Mouse (Mus musculus) spleen, embryonic (tissue): ENCODE results near the gene Tenm3.

ENCODE experiments used
- CTCF ChIA-PET: fragments of 350-600 bp; sonication (Branson Sonifier 250); formaldehyde crosslinking; loops from one replicate; lab custom pipeline; 2022; lab: Charles Lee

The Tenm3 gene

DNA sequence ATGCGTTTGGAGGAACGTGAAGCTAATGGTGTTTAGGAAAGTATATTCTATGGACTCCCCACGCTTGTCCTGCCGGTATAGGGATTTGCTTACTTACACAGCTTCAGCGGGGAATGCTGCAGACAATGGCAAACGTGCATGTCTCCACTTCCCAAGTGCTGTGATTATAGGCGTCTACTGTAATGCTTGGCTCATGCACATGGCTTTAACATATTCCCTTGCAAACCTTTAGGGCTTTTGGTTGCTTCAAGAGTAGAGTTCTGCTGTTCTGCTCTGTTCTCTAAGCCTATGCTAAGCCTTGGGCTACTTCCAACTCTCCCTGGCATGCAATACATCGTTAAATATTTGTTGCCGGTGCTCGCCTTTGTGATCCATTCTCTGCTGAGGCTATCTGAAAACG is 102.8 kb downstream of the Tenm3 start:
- CTCF ChIA-PET: no interaction called here

DNA sequence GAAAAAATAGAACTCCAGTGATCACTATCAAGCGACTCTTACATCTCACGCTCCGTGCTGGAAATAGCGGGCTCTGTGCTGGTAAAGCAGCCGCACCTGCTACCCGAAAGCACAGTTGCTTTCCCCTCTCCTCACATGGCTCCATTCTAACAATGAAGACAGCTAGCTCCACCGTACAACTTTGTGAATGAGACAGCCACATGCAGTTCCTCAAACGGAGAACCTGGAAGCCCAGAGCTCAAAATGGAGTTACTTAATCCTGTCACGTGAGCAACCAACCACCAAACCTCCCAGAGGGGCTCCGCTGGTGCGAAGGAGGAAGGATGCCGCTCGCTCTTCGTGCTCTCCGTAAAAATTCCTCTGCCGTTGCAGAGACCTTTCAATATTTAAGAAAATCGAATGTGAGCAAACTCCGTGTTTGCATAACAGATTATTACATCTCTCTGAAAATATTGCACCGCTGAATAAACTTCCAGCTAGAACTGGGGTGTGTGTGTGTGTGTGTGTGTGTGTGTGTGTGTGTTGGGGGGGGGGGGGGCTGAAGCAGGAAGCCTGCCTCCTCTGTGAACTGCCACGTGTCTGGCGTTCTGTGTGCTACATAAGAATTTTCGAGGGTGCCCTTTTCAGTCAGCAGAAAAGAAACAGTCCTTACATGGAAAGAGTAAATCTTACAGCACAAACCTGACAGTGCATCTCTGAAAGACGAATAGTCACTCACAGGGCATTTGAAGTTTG is 103.4 kb downstream of the Tenm3 start:
- CTCF ChIA-PET: no interaction called here

DNA sequence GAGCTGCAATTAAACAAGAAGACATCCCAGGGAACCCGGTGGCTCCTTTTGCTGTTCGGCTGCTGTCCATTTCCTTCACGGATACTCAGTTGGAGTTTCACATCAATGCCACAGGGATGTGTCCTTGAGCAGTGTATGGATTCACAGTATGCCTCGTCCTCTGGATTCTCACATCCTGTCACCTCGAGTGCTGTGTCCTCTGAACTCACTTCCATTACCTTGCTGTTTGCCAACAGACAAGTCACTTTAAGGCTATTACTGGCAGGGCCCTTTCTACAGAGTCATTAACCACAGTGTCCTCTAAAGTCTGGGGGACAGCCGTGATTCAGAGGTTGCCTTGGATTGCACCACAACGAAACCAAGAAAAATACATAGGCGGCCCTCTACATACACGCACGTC is 110.0 kb downstream of the Tenm3 start:
- CTCF ChIA-PET: no interaction called here

DNA sequence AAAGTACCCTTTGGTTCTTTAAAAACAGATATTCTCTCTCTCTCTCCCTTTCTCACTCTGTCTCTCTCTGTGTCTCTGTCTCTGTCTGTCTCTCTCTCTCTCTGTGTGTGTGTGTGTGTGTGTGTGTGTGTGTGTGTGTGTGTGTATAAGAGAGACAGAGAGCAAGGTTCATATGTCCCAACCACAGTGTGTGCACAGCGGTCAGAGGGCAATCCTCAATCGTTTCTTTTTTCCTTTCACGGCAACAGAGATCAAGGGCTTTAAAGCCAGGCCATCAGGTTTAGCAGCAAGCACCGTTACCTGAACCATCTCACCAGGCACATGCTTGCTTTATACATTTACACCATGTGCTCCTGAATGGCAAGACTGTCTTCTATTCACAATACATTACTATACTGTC is 110.7 kb downstream of the Tenm3 start:
- CTCF ChIA-PET: no interaction called here

DNA sequence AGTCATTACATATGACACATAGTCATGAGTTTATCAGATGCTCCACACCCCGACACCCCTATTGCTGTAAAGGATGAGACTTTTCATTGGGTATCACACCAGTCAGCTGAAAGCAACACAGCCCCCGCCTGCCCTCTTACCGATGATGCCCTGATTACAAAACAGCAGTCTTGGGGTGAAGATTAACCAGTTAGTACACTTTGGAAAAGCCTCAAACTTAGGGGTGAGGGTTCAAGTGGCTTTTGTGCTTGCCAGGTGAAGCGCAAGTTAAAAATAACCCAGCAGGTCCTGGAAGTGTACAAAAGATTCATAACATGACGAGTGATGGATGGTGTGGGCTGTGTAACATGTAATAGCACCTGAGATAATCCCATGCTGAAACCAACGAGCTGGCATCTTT is 113.0 kb downstream of the Tenm3 start:
- CTCF ChIA-PET: no interaction called here

DNA sequence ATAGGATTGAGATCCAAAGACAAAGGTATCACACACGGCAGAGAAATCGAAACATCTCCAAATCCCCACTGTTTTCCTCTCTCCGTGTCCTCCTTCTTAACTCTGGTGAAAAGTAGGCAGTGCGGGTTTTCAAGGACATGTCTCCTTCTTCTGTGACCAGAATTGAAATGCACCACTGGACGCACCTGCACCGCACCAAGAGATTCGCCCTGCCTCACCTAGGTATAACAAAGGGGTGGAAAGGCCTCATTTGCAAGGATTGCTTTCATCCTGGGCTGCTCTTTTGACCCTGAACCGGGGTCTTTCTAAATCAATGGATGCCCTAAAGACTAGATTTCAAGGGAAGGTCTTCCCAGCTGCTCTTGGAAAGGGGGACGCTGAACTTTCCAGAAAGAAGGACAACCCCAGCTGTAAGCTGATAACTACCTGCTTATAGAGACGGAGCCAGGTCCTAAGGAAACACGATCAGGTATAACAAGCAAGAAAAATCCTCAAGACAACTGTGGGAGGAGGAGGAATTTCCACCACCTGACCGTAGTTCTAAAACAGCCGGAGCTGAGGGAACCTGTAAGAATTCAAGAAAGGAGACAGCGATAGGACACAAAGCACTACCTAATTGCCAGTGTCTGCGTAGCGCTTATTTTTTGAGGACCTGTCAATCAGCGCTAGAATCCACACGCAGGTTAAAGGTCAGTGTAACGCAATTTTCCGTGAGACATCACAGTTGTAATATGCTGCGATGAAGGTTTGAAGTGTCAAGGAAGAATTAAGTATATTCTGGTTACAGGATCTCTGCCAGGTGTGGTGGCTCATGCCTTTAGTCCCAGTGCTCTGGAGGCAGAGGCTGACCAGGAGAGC is 114.7 kb downstream of the Tenm3 start:
- CTCF ChIA-PET: no interaction called here

DNA sequence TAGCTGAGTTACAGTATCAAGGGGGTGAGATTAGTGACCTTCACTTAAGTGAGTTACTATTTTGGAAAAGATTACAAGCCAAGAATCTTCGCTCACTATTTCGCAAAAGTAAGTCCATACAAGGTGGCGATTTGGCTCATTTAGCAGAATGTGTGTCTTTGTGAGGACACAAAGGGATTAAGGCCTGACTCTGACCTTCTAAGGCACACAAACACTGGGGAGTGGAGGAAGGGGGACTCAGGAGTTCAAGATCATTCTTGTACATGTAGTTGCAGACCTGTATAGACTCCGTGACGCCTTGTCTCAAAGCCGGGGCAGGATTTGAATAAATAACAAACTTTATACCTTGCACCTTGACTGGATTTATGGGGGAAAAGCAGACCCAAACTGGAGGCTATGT is 115.7 kb downstream of the Tenm3 start:
- CTCF ChIA-PET: no interaction called here

DNA sequence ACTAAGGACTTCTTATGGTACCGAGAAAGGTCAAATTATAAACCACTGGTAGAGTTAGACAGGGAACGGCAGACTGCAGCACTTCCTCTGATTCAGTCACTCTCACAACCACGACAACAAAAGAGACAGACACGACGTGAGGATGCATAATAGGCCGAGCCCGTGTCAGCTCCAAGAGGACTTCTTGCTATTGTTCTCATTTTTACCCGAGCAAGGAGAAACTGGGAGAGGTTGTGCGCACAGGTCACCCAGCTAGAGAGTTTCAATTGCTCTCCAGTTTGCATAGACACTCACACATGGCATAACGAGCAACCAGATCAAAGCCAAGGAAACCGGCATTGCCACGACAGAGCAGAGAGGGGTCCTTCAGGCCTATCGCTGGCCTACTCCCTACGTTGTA is 121.0 kb downstream of the Tenm3 start:
- CTCF ChIA-PET: no interaction called here

DNA sequence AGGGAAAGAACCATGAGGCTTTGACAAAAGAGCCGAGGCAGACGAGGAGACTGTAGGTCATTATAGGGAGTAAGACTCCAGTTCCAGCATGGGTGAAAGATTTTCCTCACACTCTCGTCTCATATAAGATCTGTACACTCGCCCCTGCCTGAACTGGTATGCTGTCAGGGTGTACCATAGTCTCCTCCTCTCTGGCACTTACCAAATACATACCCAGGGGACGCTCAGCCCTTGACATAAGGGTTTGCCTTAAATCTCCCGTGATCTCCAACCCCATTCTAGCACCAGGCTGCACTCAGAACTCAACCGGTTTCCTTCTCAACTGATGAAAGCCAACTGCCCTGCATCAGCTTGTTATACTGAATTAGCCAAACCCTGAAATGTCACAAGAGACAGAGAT is 121.4 kb downstream of the Tenm3 start:
- CTCF ChIA-PET: no interaction called here

DNA sequence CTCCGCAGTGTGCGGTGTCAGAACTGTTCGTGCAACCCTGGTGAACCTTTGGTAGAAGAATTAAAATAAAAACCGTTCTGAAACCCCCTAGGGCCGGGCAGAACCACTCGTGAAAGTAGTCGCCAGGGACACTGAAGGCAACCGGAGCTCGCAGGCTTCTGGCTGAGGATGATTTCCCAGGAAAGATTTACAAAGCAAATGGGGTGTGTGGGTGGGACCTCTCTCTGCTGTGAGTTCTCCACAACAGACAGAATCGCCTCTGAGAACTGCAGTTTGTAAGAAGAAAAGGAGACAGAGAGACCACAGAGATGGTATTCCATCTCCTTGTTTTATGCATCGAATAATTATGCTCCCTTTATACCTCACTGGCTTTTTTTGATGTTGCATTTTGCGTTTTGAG is 122.4 kb downstream of the Tenm3 start:
- CTCF ChIA-PET: no interaction called here

DNA sequence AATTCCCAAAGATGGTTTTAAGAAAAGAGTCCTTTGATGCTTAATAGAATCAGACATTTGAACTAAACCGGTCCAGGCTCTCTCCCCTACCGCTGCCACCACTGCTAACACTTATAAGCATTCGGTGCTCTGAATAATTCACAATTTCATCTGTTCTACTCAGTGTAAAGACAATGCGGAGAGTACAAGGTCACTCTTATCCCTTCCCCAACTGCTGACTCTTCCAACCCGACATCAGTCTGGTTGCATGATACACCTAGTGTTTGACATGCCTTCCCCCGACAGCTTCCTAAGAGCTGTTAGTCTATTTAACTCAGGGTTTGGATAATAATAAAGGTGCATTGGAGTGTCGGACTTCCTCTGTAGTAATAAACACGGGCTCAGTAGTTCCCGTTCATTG is 128.1 kb downstream of the Tenm3 start:
- CTCF ChIA-PET: interaction anchor here (0.6 kb wide), 1 partner anchor 61 kb away, joined by 3 read pairs; no protein-coding TSS in a partner anchor

DNA sequence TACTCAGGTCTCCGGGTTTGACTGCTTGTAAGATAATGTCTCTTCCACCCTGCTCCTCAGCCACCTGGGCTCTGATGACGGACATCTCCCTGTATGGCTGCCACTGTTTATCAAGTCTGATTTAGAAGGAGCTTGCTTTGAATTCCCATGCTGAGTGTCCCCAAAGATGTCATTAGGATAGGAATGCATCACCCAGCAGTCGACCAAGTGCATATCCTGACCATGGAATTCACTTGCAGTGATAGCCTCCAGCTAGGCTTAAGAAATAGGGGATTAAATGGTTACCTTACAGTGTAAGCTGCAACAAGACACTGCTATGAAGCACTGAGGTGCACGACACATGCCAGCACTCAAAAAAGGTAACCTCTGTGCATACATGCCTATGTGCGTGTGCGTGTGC is 137.1 kb downstream of the Tenm3 start:
- CTCF ChIA-PET: no interaction called here

DNA sequence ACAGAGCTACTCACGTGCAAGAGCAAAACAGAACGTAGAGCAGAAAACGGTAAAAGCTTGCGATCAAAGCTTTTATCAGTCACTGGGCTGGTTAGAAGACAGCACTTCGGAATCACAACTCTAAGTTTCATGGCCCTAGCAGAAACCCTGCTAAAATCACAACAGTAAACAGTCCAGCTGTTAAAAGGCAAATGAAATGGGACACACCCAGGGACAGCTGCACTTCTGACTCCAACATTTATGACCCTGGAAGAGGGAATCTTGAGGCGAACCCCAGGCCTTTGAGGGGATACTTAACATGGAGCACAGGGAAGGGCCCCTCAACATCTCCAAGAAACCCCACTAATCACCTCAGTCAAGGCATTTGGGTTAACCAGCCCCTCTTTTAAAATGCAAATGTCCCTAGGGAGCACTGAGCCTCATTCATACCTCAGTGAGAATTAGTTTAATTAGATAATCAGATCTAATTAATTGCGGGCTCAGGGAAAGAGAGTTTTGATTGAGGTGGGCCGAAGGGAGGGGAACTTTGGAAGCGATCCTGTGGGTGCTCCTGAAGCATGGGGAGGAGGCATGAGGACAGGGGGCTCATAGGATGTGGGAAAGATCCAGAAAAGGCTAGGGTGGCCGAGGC is 138.8 kb downstream of the Tenm3 start:
- CTCF ChIA-PET: interaction anchor here (0.7 kb wide), 1 partner anchor 914 kb away, joined by 10 read pairs; no protein-coding TSS in a partner anchor

DNA sequence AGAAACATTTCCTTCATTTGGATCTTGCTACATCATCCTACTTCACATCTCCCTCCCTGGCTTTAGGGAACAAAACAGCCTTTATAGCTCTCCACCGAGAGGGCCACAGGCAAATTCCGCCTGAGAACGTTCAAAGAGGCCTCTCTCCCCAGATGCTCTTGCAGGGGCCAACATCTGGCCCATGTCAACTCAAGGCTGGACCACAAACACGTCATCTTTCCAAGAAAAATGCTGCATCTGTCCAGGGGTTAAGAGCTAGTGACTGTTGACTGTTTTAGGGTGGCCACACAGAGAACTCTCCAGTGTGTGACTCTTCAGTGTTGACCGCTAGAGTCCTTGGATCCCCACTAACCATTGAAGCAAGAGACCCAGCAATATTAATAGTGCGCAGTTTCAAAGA is 139.3 kb downstream of the Tenm3 start:
- CTCF ChIA-PET: no interaction called here

DNA sequence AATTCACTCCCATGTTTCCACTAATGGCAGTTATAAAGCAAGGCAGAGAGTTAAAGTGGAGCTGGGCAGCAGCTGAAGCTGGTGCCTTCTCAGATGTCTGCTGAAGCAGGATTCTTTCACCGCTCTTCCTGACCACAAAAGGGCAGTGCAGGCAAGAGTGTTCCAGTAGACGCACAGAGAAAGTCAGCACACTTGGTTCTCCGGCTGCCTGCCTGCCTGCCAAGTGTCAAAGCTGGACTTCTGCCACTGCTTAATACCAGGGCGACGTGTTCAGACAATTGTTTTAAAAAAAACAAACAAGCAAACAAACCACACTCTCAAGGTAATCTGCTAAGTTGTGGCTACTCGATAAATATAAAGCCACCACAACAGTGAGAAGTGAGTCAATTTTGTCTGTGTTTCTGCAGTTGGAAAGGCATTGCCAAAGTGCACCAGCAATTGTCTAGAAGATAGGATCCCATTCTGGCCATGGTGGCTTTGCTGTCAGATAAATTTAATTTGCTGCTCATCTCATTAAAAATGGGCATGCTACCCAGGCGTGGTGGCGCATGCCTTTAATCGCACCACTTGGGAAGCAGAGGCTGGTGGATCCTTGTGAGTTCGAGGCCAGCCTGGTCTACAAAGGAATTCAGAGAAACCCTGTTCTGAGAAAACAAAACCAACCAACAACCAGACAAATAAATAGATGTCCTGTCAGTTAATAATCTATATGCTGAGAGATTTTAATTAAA is 152.9 kb downstream of the Tenm3 start:
- CTCF ChIA-PET: no interaction called here

DNA sequence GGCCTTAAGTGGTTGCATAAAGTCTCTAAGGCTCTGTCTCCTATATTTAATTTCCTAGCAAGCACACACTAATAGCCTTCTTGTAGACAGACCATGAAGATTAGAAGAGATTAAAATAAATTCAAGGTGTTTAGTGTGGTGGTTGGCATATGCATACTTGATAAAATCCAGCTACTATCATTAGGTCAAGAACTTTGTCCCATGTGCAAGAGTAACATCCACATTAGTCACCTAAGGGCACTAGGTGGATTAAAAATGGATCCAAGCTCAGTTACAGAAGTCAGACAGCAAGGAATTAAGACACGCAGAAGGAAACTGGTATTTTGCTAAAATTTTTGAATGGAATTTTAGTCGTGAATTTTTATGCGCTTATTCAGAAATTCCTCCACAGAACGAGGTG is 155.0 kb downstream of the Tenm3 start:
- CTCF ChIA-PET: no interaction called here

DNA sequence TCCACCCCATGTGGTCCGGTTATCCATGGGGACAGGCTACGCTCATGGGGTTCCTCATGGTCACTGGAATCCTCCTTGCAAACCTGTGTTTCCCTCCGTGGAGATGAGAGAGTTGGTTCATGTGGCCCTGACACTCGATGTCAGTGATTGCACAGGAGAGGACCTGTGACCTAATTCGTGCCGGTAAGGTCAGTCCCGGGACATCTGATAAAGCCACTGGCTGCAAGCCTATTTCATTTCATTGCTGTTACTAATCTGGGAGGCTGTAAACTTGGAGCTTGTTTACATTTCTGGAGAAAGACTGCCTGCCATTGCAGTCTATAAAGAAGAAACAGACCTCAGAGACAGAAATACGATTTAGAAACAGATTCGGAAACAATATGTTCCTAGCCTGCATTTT is 155.6 kb downstream of the Tenm3 start:
- CTCF ChIA-PET: no interaction called here

DNA sequence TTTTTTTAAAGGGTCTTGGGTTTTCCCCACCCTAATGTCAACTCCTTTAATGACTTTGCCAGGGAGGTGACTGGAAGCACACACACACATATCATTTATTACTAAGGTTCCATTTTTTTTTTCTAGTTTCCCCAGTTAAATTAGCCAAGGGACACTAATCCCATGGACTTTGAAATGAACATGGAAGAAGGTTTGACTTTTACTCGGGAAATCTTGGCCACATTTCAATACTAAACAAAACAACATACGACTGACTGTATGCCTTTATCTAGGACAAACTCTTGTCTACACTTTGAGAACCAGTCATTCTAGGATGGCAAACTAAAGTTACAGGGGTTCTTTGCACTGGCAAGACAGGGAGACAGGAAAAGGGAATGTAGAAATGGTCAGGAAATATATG is 170.3 kb downstream of the Tenm3 start:
- CTCF ChIA-PET: no interaction called here

DNA sequence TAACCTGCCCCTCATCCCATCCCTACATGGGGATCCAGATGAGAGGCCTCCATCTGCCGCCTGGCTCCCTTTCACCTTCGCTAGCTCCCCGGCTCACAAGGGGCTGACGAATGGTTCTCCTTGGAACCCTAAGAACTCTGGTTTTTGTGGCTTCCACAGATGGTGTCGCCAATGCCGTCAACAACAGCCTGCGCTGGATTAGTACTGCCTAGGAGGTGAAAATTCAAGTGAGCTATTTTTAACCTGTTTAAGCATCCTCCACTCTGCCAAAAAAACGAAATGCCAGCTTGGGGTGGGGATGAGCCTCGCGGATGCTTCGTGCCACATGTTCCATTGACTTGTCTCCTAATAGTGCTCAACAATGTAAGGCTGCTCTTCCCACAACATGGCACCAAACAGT is 171.3 kb downstream of the Tenm3 start:
- CTCF ChIA-PET: no interaction called here

DNA sequence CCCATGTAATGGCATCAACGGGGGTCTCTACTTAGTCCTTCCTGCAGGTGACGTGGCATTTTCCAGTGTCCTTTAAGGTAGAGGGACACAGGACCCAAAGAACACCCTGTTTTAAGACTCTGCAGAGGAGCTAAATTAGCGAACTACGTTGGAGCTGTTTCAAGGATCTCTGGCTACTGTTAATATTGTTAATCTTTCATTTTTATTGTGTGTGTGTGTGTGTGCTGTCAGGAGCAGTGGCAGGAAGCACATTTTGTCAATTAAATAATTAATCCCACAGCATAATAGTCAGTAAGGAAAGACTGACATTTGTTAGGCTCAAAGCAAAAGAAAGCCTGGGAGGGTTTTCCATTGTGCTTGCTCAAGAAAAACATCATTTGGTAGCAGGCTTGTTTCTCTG is 172.4 kb downstream of the Tenm3 start:
- CTCF ChIA-PET: no interaction called here

DNA sequence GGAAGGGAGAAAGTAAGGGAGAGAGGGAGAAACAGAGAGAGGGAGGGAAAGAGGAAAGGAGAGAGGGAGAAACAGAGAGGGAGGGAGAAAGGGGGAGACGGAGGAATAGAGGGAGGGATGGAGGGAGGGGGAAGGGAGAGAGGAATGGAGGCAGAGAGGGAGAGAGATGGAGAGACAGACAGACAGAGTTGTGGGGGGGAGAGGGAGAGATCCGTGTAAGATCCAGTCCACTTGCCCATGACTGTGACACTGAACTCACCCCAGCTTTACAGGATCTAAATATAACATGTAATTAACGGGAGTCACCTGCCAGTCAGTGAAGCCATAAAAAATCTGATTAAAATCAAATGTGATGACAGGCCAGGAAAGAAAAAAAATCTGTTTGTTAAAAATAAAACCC is 172.9 kb downstream of the Tenm3 start:
- CTCF ChIA-PET: no interaction called here

DNA sequence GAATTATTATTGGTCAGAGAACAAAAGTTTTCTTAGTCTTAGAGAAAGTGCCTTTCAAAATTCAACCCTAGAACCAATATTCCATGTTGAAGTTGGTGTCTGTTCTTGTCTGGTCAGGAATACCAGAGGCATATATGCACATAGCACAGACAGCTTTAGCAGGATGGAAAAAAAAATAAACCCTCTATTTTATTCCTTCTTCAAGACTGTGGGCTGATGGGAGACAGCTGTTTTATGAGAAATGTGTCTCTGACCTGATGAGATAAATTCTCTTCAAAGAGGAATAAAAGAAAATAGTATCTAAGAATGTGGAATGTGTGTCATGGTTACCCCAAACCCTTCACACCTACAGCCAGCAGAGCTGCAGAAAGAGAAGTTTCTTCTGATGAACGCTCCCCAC is 173.4 kb downstream of the Tenm3 start:
- CTCF ChIA-PET: no interaction called here
